Mouse (Mus musculus) hindbrain, embryonic 14.5 days (tissue): ENCODE measurements around the gene Prl2c5. TPM values are rescaled to one million over a fixed set of nuclear protein-coding genes. Genes with fewer than 3 reads are reported as not detected.

ENCODE experiments used
- polyA plus RNA-seq: library from polyadenylated mRNA; unstranded; fragments of >200 nt; fragmentation: Nextera tagmentation; extraction: Ambion mirVana; gene quantifications from 2 replicates; pipeline ENCODE4 v1.2.1, GENCODE M21; 2014

Gene Prl2c5
- polyA plus RNA-seq, 1 experiment from 2014 or later: not detected

Other genes starting within 250 kb of the Prl2c5 start
- gene Prl2c2, start 177.3 kb upstream of the Prl2c5 start, polyA plus RNA-seq: not detected in 2 replicates
- 27.3 and 30.2 TPM in 2 replicates for gene Gpr137b, start 211.3 kb downstream of the Prl2c5 start, polyA plus RNA-seq